In genomic region chr12:80577049-80577448, GRCm38 (mm10) we compare ENCODE assay signal across 8 mouse cellular contexts. TPM values are rescaled to one million over a fixed set of nuclear protein-coding genes. Genes with fewer than 3 reads are reported as not detected.
DNase-seq lines count a peak whose midpoint lies in the region; ATAC-seq and TF ChIP-seq lines count a peak whose summit lies in the region.

No protein-coding gene starts in this region.

- no peak for TF ChIP-seq EP300 in stomach, postnatal 0 days (optimal IDR thresholded peaks at IDR 0.05)

- no peak overlapping the region for H3K27ac ChIP-seq in forebrain, postnatal 0 days (ENCODE audit: low read depth, low read length)
- no peak overlapping the region for H3K27ac ChIP-seq in forebrain, embryonic 12.5 days
- no peak overlapping the region for H3K27ac ChIP-seq in liver, adult 2 months (replicated peaks; ENCODE audit: insufficient read depth, low read depth, low read length)
- H3K27ac ChIP-seq in liver, embryonic 11.5 days (ENCODE audit: low read depth, low read length) = no peak overlapping the region
- H3K27ac ChIP-seq in stomach, postnatal 0 days (replicated peaks) = no peak overlapping the region

- no peak overlapping the region for H3K9ac ChIP-seq in forebrain, postnatal 0 days
- no peak overlapping the region for H3K9ac ChIP-seq in forebrain, embryonic 12.5 days
- H3K9ac ChIP-seq in liver, adult 2 months (ENCODE audit: low read depth, low read length) = no peak overlapping the region
- H3K9ac ChIP-seq in liver, embryonic 11.5 days (ENCODE audit: low read depth, low read length) = no peak overlapping the region
- H3K9ac ChIP-seq in stomach, postnatal 0 days (ENCODE audit: low read length) = no peak overlapping the region

- WGBS in forebrain, postnatal 0 days = 73% methylated on average over 5 of the region's 5 CpGs
- 70% methylated on average over 5 of the region's 5 CpGs for WGBS in forebrain, embryonic 12.5 days
- 63% methylated on average over 5 of the region's 5 CpGs for whole genome bisulfite sequencing in liver, adult 2 months
- WGBS in liver, embryonic 11.5 days = 61% methylated on average over 5 of the region's 5 CpGs
- WGBS in stomach, postnatal 0 days = 74% methylated on average over 5 of the region's 5 CpGs

- no peaks in the 10 kb centered on the region for H3K9me3 ChIP-seq in forebrain, postnatal 0 days (ENCODE audit: low read length)
- H3K9me3 ChIP-seq in forebrain, embryonic 12.5 days = no peaks in the 10 kb centered on the region
- H3K9me3 ChIP-seq in liver, embryonic 11.5 days (ENCODE audit: control insufficient read depth, low read length) = no peaks in the 10 kb centered on the region
- H3K9me3 ChIP-seq in stomach, postnatal 0 days (ENCODE audit: control insufficient read depth, low read length) = no peaks in the 10 kb centered on the region

- TF ChIP-seq POLR2A in liver, adult 2 months (IDR thresholded peaks at IDR 0.05; ENCODE audit: extremely low read depth, insufficient read depth, low read length) = no peak

- no peak overlapping the region for H3K4me3 ChIP-seq in forebrain, postnatal 0 days (ENCODE audit: low read depth, low read length)
- no peak overlapping the region for H3K4me3 ChIP-seq in forebrain, embryonic 12.5 days (replicated peaks)
- no peak overlapping the region for H3K4me3 ChIP-seq in liver, adult 2 months (ENCODE audit: insufficient read depth, low read depth, low read length)
- no peak overlapping the region for H3K4me3 ChIP-seq in liver, embryonic 11.5 days (ENCODE audit: low read depth, low read length)
- no peak overlapping the region for H3K4me3 ChIP-seq in stomach, postnatal 0 days (ENCODE audit: low read depth, low read length)

- peak; percentile 61 for TF ChIP-seq CTCF in forebrain, postnatal 0 days (IDR thresholded peaks at IDR 0.05; ENCODE audit: low read depth)
- no peak for TF ChIP-seq CTCF in liver, adult 2 months (IDR thresholded peaks at IDR 0.05; ENCODE audit: low read depth, low read length)
- TF ChIP-seq CTCF in stomach, postnatal 0 days (IDR thresholded peaks at IDR 0.05; ENCODE audit: low read depth) = peak; percentile 81

- no peaks in the 10 kb centered on the region for H3K4me1 ChIP-seq in forebrain, postnatal 0 days (ENCODE audit: insufficient read depth)
- H3K4me1 ChIP-seq in forebrain, embryonic 12.5 days = peaks cover 13% of the 10 kb centered on the region
- no peaks in the 10 kb centered on the region for H3K4me1 ChIP-seq in liver, adult 2 months (ENCODE audit: control insufficient read depth, insufficient read depth, low read length)
- no peaks in the 10 kb centered on the region; the same call in 1 of the 2 replicates for H3K4me1 ChIP-seq in liver, embryonic 11.5 days (replicated peaks; ENCODE audit: control insufficient read depth, insufficient read depth, low read length)
- H3K4me1 ChIP-seq in stomach, postnatal 0 days (replicated peaks; ENCODE audit: control insufficient read depth, insufficient read depth) = no peaks in the 10 kb centered on the region

- ATAC-seq in forebrain, postnatal 0 days = no peak
- ATAC-seq in forebrain, embryonic 12.5 days (ENCODE audit: low FRiP score) = no peak
- no peak for ATAC-seq in liver, embryonic 11.5 days (replicated peaks; ENCODE audit: low FRiP score)
- ATAC-seq in stomach, postnatal 0 days (ENCODE audit: low FRiP score, low TSS enrichment) = no peak

- H3K36me3 ChIP-seq in forebrain, postnatal 0 days (ENCODE audit: insufficient read depth) = peaks cover 6% of the 10 kb centered on the region; the same call in 1 of the 2 replicates
- H3K36me3 ChIP-seq in forebrain, embryonic 12.5 days (replicated peaks) = peaks cover 27% of the 10 kb centered on the region
- no peaks in the 10 kb centered on the region for H3K36me3 ChIP-seq in liver, adult 2 months (ENCODE audit: control insufficient read depth, insufficient read depth, low read length)
- no peaks in the 10 kb centered on the region for H3K36me3 ChIP-seq in liver, embryonic 11.5 days (ENCODE audit: control insufficient read depth, insufficient read depth, low read length)
- H3K36me3 ChIP-seq in stomach, postnatal 0 days (ENCODE audit: control insufficient read depth, insufficient read depth, low read length) = no peaks in the 10 kb centered on the region

- no peak overlapping the region for H3K4me2 ChIP-seq in forebrain, postnatal 0 days (ENCODE audit: low read depth)
- no peak overlapping the region for H3K4me2 ChIP-seq in forebrain, embryonic 12.5 days
- no peak overlapping the region for H3K4me2 ChIP-seq in liver, embryonic 11.5 days
- no peak overlapping the region for H3K4me2 ChIP-seq in stomach, postnatal 0 days (replicated peaks; ENCODE audit: low read depth)

- no peaks in the 10 kb centered on the region for H3K27me3 ChIP-seq in forebrain, postnatal 0 days (ENCODE audit: insufficient read depth, low read length)
- no peaks in the 10 kb centered on the region for H3K27me3 ChIP-seq in forebrain, embryonic 12.5 days
- no peaks in the 10 kb centered on the region for H3K27me3 ChIP-seq in liver, adult 2 months (ENCODE audit: control insufficient read depth, insufficient read depth, low read length)
- H3K27me3 ChIP-seq in liver, embryonic 11.5 days (replicated peaks; ENCODE audit: control insufficient read depth, insufficient read depth, low read length) = peaks cover 8% of the 10 kb centered on the region; the same call in 1 of the 2 replicates
- H3K27me3 ChIP-seq in stomach, postnatal 0 days (ENCODE audit: control insufficient read depth, insufficient read depth, low read length) = no peaks in the 10 kb centered on the region

- no peak for DNase-seq in forebrain, postnatal 0 days
- peak; percentile 9 for DNase-seq in liver, adult 2 months (ENCODE audit: extremely low read depth, low read depth, low spot score)
- no peak for DNase-seq in liver, embryonic 11.5 days (ENCODE audit: low spot score)
- peak; percentile 11 for DNase-seq in T-cell, adult 2 months (ENCODE audit: low spot score)
- peak; percentile 38 for DNase-seq in embryo, embryonic 9.5 days (ENCODE audit: extremely low spot score)
- DNase-seq in stomach, postnatal 0 days (ENCODE audit: low spot score) = peak; percentile 44
- DNase-seq in spleen, adult 12 weeks (ENCODE audit: low spot score) = no peak

- no peaks in the 10 kb centered on the region for H3K79me2 ChIP-seq in liver, adult 2 months (ENCODE audit: control insufficient read depth, insufficient read depth, low read length)

RNA-seq across cellular contexts. Expression of gene Galnt16, which starts 59.0 kb away (rescaled TPM):
- 44.1 and 65.1 TPM in 2 replicates for total RNA-seq in forebrain, postnatal 0 days (2014; rRNA removed)
- 19.3 and 28.2 TPM in 2 replicates for polyA plus RNA-seq in forebrain, postnatal 0 days (2015; fragmentation: Nextera tagmentation; extraction: Ambion mirVana)
- 29.4 and 31.6 TPM in 2 replicates for polyA plus RNA-seq in forebrain, embryonic 12.5 days (2016; fragmentation: Nextera tagmentation; extraction: Ambion mirVana)
- 0.07 TPM in 1 of 2 replicates, not detected in the other for total RNA-seq in liver, adult 2 months (2014; rRNA removed)
- 0.02 TPM in 1 of 2 replicates, not detected in the other for polyA plus RNA-seq in liver, adult 2 months (2012; rRNA removed)
- polyA plus RNA-seq in liver, embryonic 11.5 days (2014; fragmentation: Nextera tagmentation; extraction: Ambion mirVana) = 0.92 TPM in 2 replicates
- 6.1 and 6.3 TPM in 2 replicates for polyA plus RNA-seq in stomach, postnatal 0 days (2015; fragmentation: Nextera tagmentation; extraction: Ambion mirVana)

Comparison
In these comparisons a context has a peak if more than half of its experiments do, and no peak if none do; other contexts are left out.
1. DNase-seq: peak in liver, adult 2 months (single experiment), T-cell, adult 2 months (single experiment), embryo, embryonic 9.5 days (single experiment) and stomach, postnatal 0 days (single experiment); none in forebrain, postnatal 0 days (single experiment), liver, embryonic 11.5 days (single experiment) and spleen, adult 12 weeks (single experiment).